In genomic region chr6:87742804-87743203, GRCm38 (mm10) we compare ENCODE assay signal across 9 mouse cellular contexts. TPM values are rescaled to one million over a fixed set of nuclear protein-coding genes. Genes with fewer than 3 reads are reported as not detected.
A peak's percentile ranks its signal among the peaks of the same experiment; 100 is the strongest.
DNase-seq lines count a peak whose midpoint lies in the region; ATAC-seq and TF ChIP-seq lines count a peak whose summit lies in the region.
"Had no signal": no experiment of that assay in that cellular context is flagged by ENCODE, and none has a peak within 500 bp of the region (broad histone marks: within the 10 kb centered on the region; RNA-seq: fewer than 3 reads in every experiment).

No protein-coding gene starts in this region.

- no peaks in the 10 kb centered on the region for H3K27me3 ChIP-seq in midbrain, postnatal 0 days (ENCODE audit: insufficient read depth, low read length)
- no peaks in the 10 kb centered on the region for H3K27me3 ChIP-seq in midbrain, embryonic 14.5 days (ENCODE audit: control insufficient read depth, insufficient read depth, low read length)
- H3K27me3 ChIP-seq: neural tube, embryonic 12.5 days had no signal

- 84% methylated on average over 5 of the region's 5 CpGs for WGBS in midbrain, postnatal 0 days
- WGBS in midbrain, embryonic 14.5 days: 81% methylated on average over 5 of the region's 5 CpGs

- H3K4me3 ChIP-seq in midbrain, postnatal 0 days (ENCODE audit: low read depth, low read length): no peak overlapping the region
- no peak overlapping the region for H3K4me3 ChIP-seq in midbrain, embryonic 14.5 days (replicated peaks; ENCODE audit: low read depth, low read length)
- H3K4me3 ChIP-seq: neural tube, embryonic 12.5 days had no signal

- intact Hi-C loops in gastrocnemius, postnatal 14 days (cut with DNase I; ENCODE audit: low total_unique reads): no loop called here
- intact Hi-C loops in heart, postnatal 14 days (cut with DNase I): no loop called here

- no peaks in the 10 kb centered on the region for H3K36me3 ChIP-seq in midbrain, postnatal 0 days (ENCODE audit: insufficient read depth, low read length)
- no peaks in the 10 kb centered on the region for H3K36me3 ChIP-seq in midbrain, embryonic 14.5 days (ENCODE audit: control insufficient read depth, insufficient read depth, low read length)
- H3K36me3 ChIP-seq: neural tube, embryonic 12.5 days had no signal

- no peak overlapping the region for H3K4me2 ChIP-seq in midbrain, postnatal 0 days (ENCODE audit: low read depth, low read length, poor library complexity, severe bottlenecking)
- no peak overlapping the region for H3K4me2 ChIP-seq in midbrain, embryonic 14.5 days (ENCODE audit: low read length)
- H3K4me2 ChIP-seq: neural tube, embryonic 12.5 days had no signal

- H3K27ac ChIP-seq in midbrain, postnatal 0 days (ENCODE audit: low read depth, low read length): no peak overlapping the region
- no peak overlapping the region for H3K27ac ChIP-seq in midbrain, embryonic 14.5 days (replicated peaks; ENCODE audit: low read depth, low read length)
- H3K27ac ChIP-seq: neural tube, embryonic 12.5 days had no signal

- H3K9ac ChIP-seq in midbrain, postnatal 0 days (replicated peaks; ENCODE audit: low read length, poor library complexity, severe bottlenecking): no peak overlapping the region
- no peak overlapping the region for H3K9ac ChIP-seq in midbrain, embryonic 14.5 days (replicated peaks; ENCODE audit: low read length)
- H3K9ac ChIP-seq: neural tube, embryonic 12.5 days had no signal

- ATAC-seq in midbrain, postnatal 0 days (ENCODE audit: low FRiP score): no peak
- ATAC-seq in midbrain, embryonic 14.5 days (ENCODE audit: low FRiP score, low TSS enrichment): no peak
- ATAC-seq in granulocyte monocyte progenitor cell, adult 5-6 weeks (replicated peaks; ENCODE audit: poor library complexity, severe bottlenecking): peak; percentile 87
- no peak for ATAC-seq in megakaryocyte-erythroid progenitor cell, adult 5-6 weeks (replicated peaks; ENCODE audit: low FRiP score, low TSS enrichment, poor library complexity, severe bottlenecking)

- peak; percentile 53 for TF ChIP-seq CTCF in midbrain, postnatal 0 days (IDR thresholded peaks at IDR 0.05)

- H3K9me3 ChIP-seq in midbrain, postnatal 0 days (ENCODE audit: low read length): no peaks in the 10 kb centered on the region
- H3K9me3 ChIP-seq in midbrain, embryonic 14.5 days (ENCODE audit: control insufficient read depth, low read length): no peaks in the 10 kb centered on the region
- H3K9me3 ChIP-seq: neural tube, embryonic 12.5 days had no signal

- no peaks in the 10 kb centered on the region for H3K4me1 ChIP-seq in midbrain, postnatal 0 days (ENCODE audit: insufficient read depth, low read length)
- H3K4me1 ChIP-seq in midbrain, embryonic 14.5 days (ENCODE audit: control insufficient read depth, insufficient read depth, low read length): 0 out of 2 replicates have a peak, but pooled peaks cover 3% of the 10 kb centered on the region

- peak; percentile 29 for DNase-seq in gastrocnemius, adult 18-20 months (ENCODE audit: low spot score)
- no peak for DNase-seq in gastrocnemius, postnatal 14 days
- DNase-seq in midbrain, postnatal 0 days (ENCODE audit: low spot score): peak; percentile 30
- no peak for DNase-seq in midbrain, embryonic 14.5 days
- DNase-seq in skeletal muscle tissue, adult 2 months (ENCODE audit: low read depth, low spot score): peak; percentile 38
- DNase-seq in heart, postnatal 14 days: no peak

RNA-seq across cellular contexts. Expression of gene Efcc1, which starts 12.1 kb away (rescaled TPM):
- under 1 TPM; 0.66 to 0.74 TPM for total RNA-seq in gastrocnemius, adult 18-20 months (2021)
- total RNA-seq in gastrocnemius, postnatal 14 days (2021): 1 to 10 TPM; 1.6 to 2.0 TPM
- 6.6 and 15.8 TPM in 2 replicates for total RNA-seq in midbrain, postnatal 0 days (2014; rRNA removed)
- polyA plus RNA-seq in midbrain, postnatal 0 days (2015; fragmentation: Nextera tagmentation; extraction: Ambion mirVana): 8.7 and 11.2 TPM in 2 replicates
- 4.1 and 5.0 TPM in 2 replicates for polyA plus RNA-seq in midbrain, embryonic 14.5 days (2014; fragmentation: Nextera tagmentation; extraction: Ambion mirVana)
- 0.11 and 1.3 TPM in 2 replicates for total RNA-seq in granulocyte monocyte progenitor cell, adult 5-6 weeks (2014; fragmentation: Nextera tagmentation)
- 1.5 and 4.8 TPM in 2 replicates for total RNA-seq in granulocyte monocyte progenitor cell, adult 5-6 weeks (2017)
- 0.48 and 0.77 TPM in 2 replicates for total RNA-seq in megakaryocyte-erythroid progenitor cell, adult 5-6 weeks (2014; fragmentation: Nextera tagmentation)
- total RNA-seq in megakaryocyte-erythroid progenitor cell, adult 5-6 weeks (2017): 0.72 and 1.2 TPM in 2 replicates
- 1 to 10 TPM; 3.1 to 3.2 TPM for total RNA-seq in heart, postnatal 14 days (2021)

RNA-seq across cellular contexts. Expression of gene Gp9, which starts 35.1 kb away (rescaled TPM):
- not detected for total RNA-seq in gastrocnemius, adult 18-20 months (2021)
- not detected for total RNA-seq in gastrocnemius, postnatal 14 days (2021)
- total RNA-seq in midbrain, postnatal 0 days (2014; rRNA removed): 1.7 TPM in 1 of 2 replicates, not detected in the other
- not detected in 2 replicates for polyA plus RNA-seq in midbrain, postnatal 0 days (2015; fragmentation: Nextera tagmentation; extraction: Ambion mirVana)
- polyA plus RNA-seq in midbrain, embryonic 14.5 days (2014; fragmentation: Nextera tagmentation; extraction: Ambion mirVana): 0.59 and 0.66 TPM in 2 replicates
- 0.88 TPM in 1 of 2 replicates, not detected in the other for total RNA-seq in granulocyte monocyte progenitor cell, adult 5-6 weeks (2014; fragmentation: Nextera tagmentation)
- total RNA-seq in granulocyte monocyte progenitor cell, adult 5-6 weeks (2017): 0.30 TPM in 1 of 2 replicates, not detected in the other
- total RNA-seq in megakaryocyte-erythroid progenitor cell, adult 5-6 weeks (2014; fragmentation: Nextera tagmentation): 1.8 and 4.5 TPM in 2 replicates
- total RNA-seq in megakaryocyte-erythroid progenitor cell, adult 5-6 weeks (2017): 3.1 and 7.3 TPM in 2 replicates
- 1 to 10 TPM in 1 of 2 experiments, under 1 TPM in 1; 0.33 to 1.0 TPM for total RNA-seq in heart, postnatal 14 days (2021)

Comparison
In these comparisons a context has a peak if more than half of its experiments do, and no peak if none do; other contexts are left out.
1. DNase-seq: peak in gastrocnemius, adult 18-20 months (single experiment), midbrain, postnatal 0 days (single experiment) and skeletal muscle tissue, adult 2 months (single experiment); none in gastrocnemius, postnatal 14 days (single experiment), midbrain, embryonic 14.5 days (single experiment) and heart, postnatal 14 days (0 of 2).